Mouse (Mus musculus) left cerebral cortex, adult 8-10 months (tissue): Measurements from ENCODE around the gene Ndufa10. TPM values are rescaled to one million over a fixed set of nuclear protein-coding genes. Genes with fewer than 3 reads are reported as not detected.
"Not testable (repeated sequence)": the region's sequence is repeated elsewhere in the genome, so short reads cannot be mapped to it uniquely, and the experiment has no call there.

ENCODE experiments used
- DNase-seq, 2 experiments: peaks; one replicate each; pipeline ENCODE4 v3.0.0; 2022; ENCODE audit warnings: low spot score in 2 of 2
- total RNA-seq, 4 experiments: library from RNA; stranded (reverse); gene quantifications; 2 replicates each; pipeline ENCODE4 v1.2.4; 2022

Ndufa10 gene
- 100 to 1,000 TPM; 219 to 243 (median 235) TPM for total RNA-seq

DNA sequence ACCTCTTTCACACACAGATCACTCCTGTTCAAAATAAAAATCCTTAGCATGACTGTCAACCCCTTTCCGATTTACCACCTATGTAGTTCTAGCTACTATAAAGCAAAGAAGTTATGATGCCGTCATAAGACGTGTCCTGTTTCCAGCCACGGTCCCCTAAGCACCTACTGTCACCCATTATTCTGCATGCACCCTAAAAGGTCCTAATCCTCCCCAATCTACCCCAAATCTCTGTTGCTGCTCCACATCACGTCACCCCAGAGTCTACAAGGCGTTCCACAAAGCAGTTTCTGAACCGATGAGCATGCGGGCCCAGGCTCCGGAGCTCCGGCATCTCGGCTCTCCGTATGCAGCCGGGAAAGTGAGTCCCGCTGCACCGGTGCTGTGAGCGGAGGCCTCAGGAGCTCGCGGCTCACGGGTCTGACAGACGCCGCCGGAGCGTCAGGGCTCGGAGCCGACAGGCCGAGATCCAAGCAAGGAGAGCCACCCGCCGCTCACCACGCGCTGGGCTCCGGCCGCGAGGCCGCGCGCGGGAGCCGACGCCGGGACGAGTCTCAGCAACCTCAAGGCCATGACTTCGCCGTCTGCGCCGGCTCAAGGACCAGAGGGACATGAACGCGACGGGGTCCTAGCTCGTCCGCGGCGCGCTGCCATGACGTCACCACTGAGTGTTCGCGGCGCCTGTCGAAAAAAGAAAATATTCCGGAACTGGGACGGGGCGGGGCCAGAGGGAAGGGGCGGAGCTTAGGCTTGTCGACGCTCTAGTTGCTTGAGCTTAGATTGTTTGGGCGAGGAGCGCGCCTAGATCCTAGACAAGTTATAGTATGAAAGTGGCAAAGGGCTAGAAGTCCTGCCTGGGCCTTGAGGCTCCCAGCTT lies at the start of gene Ndufa10:
Gene Ndufa10, minus strand, starts transcription at position 696 of the 877 bp plus-strand sequence.
- peak; percentile 81 to 97 for DNase-seq

DNA sequence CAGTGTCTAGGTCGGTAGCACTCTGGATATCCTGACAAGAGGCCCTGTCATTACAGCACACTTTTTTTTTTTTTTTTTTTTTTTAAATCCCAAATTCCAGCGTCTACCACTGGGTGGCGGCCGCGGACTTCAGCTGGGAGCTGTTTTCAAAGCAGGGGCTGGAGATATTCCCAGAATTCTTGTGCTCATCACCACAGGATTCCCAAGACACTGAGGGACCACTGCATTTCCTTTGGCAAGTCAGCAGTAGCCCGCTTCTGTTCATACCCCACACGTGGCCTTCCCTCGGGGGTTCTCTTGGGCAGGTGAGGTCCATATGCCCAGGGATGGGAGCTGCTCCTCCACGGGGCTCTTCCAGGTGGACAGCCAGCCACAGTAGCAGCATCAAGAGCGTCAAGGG lies 47.7 kb upstream of the Ndufa10 start:
- DNase-seq: peak in 1 of 2 experiments; percentile 36

DNA sequence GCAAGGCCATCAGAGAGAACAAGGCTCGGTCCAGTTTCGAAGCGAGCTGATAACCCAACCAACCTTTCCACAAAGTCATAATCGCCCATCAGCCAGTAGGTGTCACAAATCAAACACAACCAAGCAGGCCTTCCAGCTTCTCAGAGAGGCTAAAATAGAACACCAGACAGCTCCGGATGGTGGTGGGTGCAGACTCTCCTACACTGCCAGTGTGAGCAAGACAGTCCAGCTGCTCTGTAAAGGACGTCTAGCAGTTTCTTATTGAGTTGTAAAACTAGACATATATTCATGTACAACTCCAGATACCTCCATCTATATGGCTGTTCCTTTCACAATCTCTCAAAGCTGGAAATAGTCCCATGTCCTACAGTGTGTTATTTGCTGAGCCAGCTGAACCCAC lies 45.4 kb upstream of the Ndufa10 start:
- peak in 1 of 2 experiments; percentile 81 for DNase-seq

DNA sequence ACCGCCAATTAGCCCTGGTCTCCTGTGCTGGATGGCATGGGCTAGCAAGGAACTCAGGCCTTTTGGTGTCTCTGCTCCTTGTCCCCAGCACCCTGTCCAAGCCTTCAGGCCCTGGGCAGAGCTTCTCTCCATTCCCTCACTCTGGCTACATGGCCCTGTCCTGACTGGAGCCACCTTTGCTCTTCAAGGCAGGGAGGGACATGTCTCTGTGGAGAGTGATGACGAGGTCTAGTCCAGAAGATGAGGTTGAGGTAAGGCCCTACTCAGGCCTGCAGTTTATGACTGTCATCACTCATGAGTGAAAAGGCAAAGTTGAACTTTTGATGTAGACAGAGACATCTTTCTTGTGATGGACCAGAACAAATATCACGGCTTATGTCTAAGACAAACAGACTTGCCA lies 44.9 kb upstream of the Ndufa10 start, which contains the start of gene Olfr1414:
Gene Olfr1414, minus strand, starts transcription at position 101 of the 400 bp plus-strand sequence.
- no peak for DNase-seq

DNA sequence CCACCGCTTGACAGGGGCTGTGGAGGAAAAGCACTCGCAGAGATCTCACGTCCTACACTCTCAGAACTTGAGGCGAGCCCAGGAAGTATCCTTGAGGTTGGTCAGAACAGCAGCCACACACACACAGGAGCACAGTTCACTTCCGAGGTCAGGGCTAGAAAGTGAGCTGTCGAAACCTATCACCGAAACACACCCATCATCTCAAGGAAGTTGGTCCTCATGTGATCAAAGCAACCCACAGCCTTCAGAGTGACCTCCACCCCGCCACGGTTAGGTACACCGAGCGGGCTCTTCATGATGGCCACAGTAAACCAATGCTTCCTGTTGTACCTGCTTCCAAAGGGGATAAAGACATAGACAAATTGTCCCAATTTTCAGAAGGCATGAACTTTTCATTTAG lies 41.7 kb upstream of the Ndufa10 start:
- DNase-seq: no peak

DNA sequence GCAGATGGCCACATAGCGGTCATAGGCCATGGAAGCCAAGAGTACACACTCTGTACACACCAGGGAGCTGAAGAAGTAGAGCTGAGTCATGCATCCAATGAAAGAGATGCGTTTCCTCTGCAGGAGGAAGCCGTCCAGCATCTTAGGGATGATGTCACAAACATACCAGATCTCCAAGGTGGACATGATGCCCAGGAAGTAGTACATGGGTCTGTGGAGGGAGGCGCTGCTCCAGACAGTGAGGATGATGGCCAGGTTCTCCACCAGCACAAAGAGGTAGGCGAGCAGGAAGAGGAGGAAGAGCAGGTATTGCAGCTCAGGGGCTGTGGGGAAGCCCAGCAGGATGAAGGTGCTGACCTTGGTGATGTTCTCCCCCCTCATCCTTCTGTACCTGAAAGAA lies 38.0 kb upstream of the Ndufa10 start:
- DNase-seq: not testable (repeated sequence)

DNA sequence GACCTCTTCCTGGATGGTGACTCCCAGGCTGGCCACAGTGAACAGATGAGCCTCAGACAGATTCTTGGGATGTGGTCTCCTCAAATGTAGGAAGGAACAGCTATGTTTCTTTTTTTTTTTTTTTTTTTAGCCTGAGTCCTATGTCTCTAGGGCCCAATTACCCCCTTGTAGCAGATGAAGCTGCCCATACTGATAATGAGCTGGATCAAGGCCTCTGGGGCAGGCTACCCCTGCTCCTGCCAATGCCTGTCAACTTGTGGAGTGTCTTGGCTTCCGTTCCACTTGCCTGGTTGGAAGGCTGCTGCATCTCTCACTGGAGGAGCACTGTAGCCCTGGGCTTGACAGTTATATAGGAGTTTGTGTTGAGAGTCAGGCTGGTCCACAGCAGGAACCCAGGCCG lies 22.3 kb upstream of the Ndufa10 start, which contains the start of gene Olfr1415:
Gene Olfr1415, minus strand, starts transcription at position 101 of the 400 bp plus-strand sequence.
- no peak for DNase-seq

DNA sequence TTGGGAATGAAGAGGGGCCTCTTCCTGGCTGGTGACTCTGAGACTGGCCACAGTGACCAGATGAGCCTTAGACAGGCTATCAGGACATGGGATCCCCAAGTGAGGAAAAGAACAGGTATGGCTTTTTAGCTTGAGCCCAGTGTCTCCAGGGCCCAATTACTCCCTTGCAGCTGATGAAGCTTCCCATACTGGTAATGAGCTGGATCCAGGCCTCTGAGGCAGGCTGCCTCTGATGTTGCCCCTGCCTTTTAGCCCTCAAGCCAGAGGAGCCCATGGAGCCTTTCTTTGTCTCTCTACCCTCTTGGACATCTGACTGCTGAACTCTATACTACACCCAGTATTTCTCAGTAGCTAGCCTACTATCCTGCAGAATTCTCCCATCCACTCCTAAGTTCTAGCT lies 11.4 kb upstream of the Ndufa10 start, which contains the start of gene Olfr1416:
Gene Olfr1416, minus strand, starts transcription at position 101 of the 400 bp plus-strand sequence.
- DNase-seq: no peak

DNA sequence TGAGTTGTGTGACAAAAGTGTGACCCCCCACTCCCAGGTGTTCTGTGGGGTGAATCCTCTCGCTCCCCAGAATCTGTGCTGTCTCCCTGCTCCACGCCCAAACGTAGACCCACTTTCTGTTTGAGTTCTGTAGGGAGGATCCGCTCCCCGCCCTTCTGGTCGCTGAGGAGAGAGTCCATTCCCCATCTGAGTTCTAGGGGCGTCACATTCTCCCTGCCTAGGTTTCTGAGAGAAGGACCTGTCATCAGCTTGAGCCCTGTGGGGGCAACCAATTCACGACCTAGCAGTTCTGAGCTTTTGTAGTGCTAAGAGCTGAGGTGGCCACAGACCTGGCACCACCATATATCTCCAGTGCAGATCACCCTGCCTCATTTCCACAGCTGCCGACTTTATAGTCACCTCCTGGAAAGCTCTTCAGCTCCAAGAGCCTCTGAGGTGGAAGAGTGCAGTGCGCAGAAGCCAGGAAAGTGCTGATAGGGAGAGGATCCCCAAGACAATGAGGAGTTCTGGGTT lies 462 bp upstream of the Ndufa10 start:
- no peak for DNase-seq

DNA sequence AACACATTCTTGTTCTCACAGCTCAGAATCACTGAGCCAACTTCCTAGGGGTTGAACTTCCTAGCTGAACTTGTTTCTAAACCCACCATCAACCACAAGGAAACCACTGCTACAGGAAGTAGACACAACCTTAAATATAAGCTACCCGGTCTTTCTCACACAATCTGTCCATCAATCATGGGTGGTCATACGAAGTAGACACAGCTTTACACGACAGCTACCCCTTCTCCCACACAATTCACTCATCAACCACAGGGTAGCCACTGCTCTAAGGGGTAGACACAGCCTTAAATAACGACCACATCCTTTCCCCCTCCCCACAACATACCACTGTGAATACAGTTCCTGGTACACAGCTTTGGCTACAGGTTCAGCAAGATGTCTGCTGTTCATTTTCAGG lies 4.8 kb downstream of the Ndufa10 start:
- DNase-seq: no peak

DNA sequence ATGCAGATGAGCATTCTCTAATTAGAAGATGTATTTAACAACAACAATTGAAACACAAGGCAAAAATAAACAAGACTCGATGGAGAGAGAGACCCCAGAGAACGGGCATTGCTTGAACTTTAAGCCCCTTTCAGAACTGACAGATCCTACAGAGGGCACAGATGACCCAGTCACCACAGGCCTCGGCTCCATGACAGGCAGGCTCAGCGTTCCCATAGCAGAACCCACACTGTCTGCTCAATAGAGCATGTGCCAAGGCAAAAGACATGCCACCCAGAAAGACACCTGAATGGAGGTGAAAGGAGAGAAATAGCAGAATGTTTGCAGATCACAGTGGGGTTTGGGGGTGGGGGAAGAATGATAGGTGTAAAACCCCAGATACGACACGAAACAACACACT lies 15.2 kb downstream of the Ndufa10 start:
- DNase-seq: no peak

DNA sequence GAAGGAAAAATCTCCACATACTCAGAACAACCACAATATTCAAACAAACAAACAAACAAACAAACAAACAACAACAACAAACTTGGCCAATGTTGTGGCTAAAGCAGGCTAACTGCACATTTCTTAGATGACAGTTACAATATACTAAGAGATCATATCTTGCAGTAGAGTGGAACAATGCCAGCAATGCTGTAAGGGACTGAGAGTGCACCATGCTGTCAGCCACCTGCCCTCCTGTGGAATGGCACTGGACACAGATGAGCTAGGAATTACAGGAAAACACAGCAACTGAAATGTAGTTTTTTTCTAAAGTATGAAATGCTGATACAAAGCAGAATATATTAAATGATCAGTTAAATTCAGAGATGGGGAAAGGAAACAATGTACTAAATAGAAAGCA lies 15.9 kb downstream of the Ndufa10 start:
- DNase-seq: no peak

DNA sequence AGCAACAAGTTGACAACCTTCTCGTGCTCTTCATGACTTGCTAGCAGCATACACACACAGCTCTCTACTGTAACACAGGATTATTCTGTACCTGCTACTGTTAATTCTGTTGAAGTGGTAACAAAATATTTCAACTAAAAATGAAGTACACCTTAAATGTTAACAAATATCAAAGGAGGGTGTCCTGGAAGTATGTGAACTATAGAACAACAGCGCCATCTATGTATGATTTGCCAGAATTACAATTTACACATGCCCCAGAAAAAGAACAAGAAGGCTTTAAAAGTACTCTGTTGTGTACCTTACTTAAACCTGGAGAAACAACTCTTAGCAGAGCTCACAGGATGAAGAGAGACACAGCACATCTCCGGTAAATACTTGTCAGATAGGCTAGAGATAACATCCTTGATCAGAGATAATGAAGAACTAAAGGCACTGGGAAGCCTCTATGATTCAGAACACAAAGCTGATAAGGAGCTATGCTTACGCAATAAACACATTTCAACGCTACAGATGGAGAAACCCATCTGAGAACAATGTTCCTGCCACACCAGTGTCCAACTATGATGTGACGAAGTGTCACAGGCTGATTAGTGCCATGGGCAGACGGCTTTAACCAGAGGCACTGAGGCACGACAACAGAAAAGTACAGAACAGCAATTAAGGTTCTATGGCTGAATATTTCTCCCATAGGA lies 19.8 kb downstream of the Ndufa10 start:
- DNase-seq: no peak

DNA sequence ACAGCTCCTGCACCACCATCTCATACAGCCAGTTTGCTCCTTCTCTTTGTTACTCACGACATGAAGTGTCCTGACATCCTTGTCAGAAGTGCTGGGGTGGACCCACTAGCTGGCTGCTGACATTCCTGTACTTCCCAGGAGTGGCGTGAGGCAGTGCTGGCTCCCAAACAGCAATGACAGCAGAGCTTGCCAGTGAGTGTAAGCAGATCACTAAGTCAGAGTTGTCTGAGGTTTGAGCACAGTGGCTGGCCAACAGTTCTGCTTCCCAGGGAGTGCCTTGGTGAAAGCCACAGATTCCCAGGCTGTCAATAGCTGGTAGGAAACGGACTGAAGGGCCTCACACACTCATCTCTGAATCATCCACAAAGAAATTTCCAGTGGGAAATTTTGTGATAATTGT lies 25.4 kb downstream of the Ndufa10 start:
- no peak for DNase-seq

DNA sequence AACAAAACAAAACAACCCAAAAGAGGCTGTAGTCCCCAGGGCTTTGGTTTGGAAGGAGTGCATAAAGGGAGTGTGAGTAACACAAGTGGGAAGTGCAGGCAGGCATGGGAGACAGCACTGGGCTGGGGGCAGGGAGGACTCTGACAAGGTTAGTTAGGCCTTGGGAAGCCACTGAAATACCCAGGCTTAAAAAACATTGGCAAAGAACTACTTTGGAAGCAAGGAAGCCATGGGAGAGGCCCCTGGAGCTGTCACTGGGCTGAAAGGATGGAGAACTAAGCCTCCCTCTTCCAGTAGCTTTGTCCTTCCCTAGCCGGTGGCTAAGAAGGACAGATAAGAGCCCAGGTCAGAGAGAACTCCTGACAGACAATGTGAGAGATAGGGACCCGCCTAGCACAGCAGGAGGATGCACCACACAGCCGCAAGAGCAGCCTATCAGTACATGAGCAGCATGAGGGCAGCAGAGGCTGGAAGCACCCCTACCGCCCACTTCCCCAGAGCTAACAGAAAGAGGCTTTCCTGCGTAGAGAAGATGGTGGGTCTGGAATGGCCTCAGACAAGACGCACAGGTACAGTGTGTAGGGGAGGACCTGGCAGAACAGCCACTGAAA lies 32.1 kb downstream of the Ndufa10 start:
- no peak for DNase-seq

DNA sequence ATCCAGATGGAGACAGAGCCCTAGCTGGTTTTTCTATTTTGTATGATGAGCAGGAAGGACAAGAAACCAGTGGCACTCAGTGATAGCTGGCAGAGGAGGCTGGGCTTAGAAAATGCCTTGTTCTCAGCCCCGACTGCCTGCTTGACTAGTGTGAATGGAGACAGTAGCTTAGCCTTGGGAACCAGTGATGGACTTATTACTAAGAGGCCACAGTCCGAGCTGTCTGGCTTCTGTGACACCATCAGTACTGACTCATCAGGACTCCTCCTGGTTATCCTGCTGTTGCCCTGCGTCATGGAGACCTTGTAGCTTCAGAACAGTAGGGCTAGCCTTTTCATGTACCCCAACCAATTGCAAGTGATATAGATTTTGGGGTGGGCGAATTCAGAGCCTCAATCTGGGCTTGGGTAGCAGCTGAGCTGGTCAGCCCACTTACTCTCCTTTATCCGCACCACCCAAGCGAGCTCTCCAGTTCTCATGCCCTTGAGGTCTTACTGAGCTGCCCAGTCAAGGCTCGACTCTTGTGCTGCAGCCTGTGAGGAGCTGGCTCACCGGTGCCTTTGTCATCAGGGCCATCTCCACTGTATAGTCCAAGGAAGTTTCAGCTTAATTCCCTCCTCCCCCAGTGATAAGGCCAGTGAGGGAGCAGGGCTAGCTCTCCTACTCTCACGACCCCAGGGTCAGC lies 33.5 kb downstream of the Ndufa10 start:
- no peak for DNase-seq

DNA sequence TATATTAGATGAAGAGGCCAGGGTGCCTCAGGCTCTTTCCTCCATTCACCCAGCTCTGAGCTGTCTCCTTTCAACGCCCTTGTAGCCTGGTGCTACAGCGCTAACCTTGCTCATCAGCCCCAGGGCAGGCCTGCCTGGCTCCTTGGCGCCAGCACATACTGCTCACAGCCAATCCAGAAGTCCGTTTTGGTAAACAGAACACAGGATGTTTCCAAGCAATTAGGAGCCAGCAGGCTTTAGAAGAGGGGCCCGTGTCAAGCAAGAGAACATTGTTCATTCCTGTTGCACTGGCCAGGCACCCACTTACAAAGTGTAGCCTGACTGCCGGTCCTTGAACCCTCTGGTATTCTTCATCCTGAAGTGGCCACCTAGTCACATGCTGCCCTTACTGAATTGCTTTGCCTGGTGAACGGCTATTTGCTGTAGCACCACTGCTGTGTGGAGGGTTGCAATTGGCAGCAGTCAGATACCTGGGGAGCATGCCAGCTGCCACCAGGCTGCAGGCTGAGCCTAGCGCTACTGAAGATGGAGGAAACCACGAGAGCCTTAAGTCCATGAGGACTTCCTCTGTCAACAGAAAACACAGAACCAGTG lies 35.9 kb downstream of the Ndufa10 start:
- DNase-seq: peak; percentile 24 to 65

DNA sequence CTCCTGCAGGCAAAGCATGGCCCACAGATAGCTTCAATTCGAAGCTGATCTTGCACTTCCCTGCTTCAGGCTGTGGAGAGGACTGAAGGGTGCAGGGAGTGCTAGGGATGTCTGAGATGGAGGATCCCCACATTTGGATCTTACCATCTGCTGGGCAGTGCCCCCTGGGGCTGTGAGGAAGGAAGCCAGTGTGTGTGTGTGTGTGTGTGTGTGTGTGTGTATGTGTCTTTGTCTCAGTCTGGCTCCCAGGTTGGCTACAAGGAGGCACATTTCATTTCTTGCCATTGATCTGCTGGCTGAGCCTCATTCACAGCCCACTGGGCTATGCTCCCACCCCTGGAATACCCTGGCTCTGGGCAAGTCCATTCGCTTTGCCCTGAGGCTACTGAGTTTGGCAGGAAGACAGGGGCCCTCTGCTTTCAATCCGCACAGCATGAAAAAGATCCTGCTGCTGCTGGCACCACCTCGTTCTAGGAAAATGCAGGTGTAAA lies 36.8 kb downstream of the Ndufa10 start:
- DNase-seq: no peak

DNA sequence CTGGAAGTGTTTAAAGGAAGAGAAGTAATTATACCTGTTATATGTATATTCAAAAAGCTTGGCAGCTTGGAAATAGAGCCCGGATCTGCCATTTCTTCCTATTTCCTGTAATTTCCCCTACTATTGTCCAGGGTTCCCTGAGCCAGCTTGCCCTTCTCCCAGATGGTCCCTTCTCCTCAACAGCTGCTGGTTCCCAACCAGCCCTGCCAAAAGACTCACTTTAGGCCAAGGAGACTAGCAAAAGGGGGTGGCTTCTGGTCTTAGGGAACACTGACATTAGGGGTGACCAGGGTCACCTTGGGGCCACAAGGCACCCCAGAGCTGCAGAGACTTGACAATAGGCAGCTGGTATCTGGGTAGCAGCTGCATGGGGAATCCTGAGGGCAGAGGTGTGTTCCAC lies 38.7 kb downstream of the Ndufa10 start:
- DNase-seq: no peak

DNA sequence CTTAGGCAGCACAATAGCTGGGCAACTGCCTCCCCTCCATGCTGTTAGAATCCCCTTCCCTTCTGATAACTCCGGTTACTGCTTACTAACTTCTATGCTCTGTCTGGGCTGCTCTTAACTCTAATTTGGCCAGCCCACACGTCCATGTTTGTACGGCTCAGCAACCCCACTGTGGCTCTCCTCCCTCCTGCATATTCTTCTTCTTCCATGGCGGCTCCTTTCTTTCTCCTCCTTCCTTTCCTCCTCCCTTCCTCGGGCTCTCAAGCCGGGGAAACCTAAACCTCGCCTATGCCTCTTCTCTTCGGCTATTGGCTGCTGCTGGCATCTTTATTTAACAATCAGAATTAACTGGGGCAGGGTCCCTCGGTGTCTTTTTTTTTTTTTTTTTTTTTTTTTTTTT lies 40.9 kb downstream of the Ndufa10 start:
- DNase-seq: no peak

DNA sequence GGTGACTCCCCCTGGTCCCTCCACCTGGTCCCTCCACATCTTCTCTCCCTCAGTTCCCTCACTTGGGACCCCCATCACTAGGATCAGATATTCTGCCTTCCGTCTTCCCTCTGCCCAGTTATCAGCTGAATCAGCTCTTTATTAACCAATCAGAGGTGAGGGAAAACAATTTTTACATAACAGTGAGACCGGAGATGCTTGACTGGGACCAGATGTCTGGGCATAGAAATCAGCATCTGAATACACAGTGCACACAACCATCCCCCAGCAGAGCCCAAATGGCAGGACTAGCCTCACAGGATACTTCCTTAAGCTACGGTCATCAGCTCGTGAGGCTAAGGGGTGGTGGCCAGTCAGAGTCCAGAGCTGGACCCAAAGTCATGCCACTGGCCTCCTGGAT lies 41.6 kb downstream of the Ndufa10 start:
- DNase-seq: no peak
